Mouse (Mus musculus) cerebellum, postnatal 4 days (tissue): ENCODE results near the gene Iqch.
A peak's percentile ranks its signal among the peaks of the same experiment; 100 is the strongest.

Experiments used
- DNase-seq, 2 experiments: peaks; one replicate each; pipeline ENCODE4 v3.0.0; 2022; ENCODE audit warnings: low spot score in 2 of 2, mixed read lengths in 1 of 2

The Iqch gene

GRCm38 (mm10) chr9:63377270-63378142 is 224.8 kb downstream of the Iqch start, which contains the start of gene Map2k5:
TSS of gene Map2k5 (minus strand) at chr9:63377902.
- peak; percentile 85 to 88 for DNase-seq

- DNase-seq, result no peak
These were observed 229.0 kb downstream of the Iqch start for GRCm38 (mm10) chr9:63373315-63373714.

GRCm38 (mm10) chr9:63372541-63372940 is 229.8 kb downstream of the Iqch start:
- DNase-seq, result peak in 1 of 2 experiments; percentile 13
